13 mouse cellular contexts compared by ENCODE assay signal in genomic region chr7:5017352-5017751, GRCm38 (mm10). TPM values are rescaled to one million over a fixed set of nuclear protein-coding genes. Genes with fewer than 3 reads are reported as not detected.
DNase-seq lines count a peak whose midpoint lies in the region; ATAC-seq and TF ChIP-seq lines count a peak whose summit lies in the region.
"Had no signal": no experiment of that assay in that cellular context is flagged by ENCODE, and none has a peak within 500 bp of the region (broad histone marks: within the 10 kb centered on the region; RNA-seq: fewer than 3 reads in every experiment).

No protein-coding gene starts in this region.

- TF ChIP-seq CTCF in stomach, postnatal 0 days (IDR thresholded peaks at IDR 0.05; ENCODE audit: low read depth) = peak; percentile 39

- no peak overlapping the region for H3K4me2 ChIP-seq in heart, embryonic 11.5 days
- H3K4me2 ChIP-seq in stomach, postnatal 0 days (replicated peaks; ENCODE audit: low read depth) = no peak overlapping the region
- no peak overlapping the region for H3K4me2 ChIP-seq in forebrain, embryonic 12.5 days
- H3K4me2 ChIP-seq: midbrain, embryonic 12.5 days had no signal

- no peak overlapping the region for H3K4me3 ChIP-seq in heart, embryonic 11.5 days (ENCODE audit: low read depth, low read length)
- H3K4me3 ChIP-seq in stomach, postnatal 0 days (ENCODE audit: low read depth, low read length) = no peak overlapping the region
- no peak overlapping the region for H3K4me3 ChIP-seq in forebrain, embryonic 12.5 days (replicated peaks)
- H3K4me3 ChIP-seq: midbrain, embryonic 12.5 days had no signal

- no peak for ATAC-seq in heart, embryonic 11.5 days (replicated peaks; ENCODE audit: insufficient number of reproducible peaks, low FRiP score, low TSS enrichment)
- no peak for ATAC-seq in stomach, postnatal 0 days (ENCODE audit: low FRiP score, low TSS enrichment)
- no peak for ATAC-seq in forebrain, embryonic 12.5 days (ENCODE audit: low FRiP score)

- H3K27me3 ChIP-seq in heart, embryonic 11.5 days (ENCODE audit: control insufficient read depth, insufficient read depth, low read length) = no peaks in the 10 kb centered on the region
- H3K27me3 ChIP-seq in stomach, postnatal 0 days (ENCODE audit: control insufficient read depth, insufficient read depth, low read length) = no peaks in the 10 kb centered on the region
- H3K27me3 ChIP-seq in forebrain, embryonic 12.5 days = no peaks in the 10 kb centered on the region
- H3K27me3 ChIP-seq: midbrain, embryonic 12.5 days had no signal

- no peaks in the 10 kb centered on the region for H3K9me3 ChIP-seq in heart, embryonic 11.5 days (replicated peaks; ENCODE audit: control insufficient read depth, low read length)
- no peaks in the 10 kb centered on the region for H3K9me3 ChIP-seq in stomach, postnatal 0 days (ENCODE audit: control insufficient read depth, low read length)
- no peaks in the 10 kb centered on the region for H3K9me3 ChIP-seq in forebrain, embryonic 12.5 days
- H3K9me3 ChIP-seq: midbrain, embryonic 12.5 days had no signal

- no peak overlapping the region for H3K9ac ChIP-seq in heart, embryonic 11.5 days (ENCODE audit: low read depth, low read length)
- no peak overlapping the region for H3K9ac ChIP-seq in stomach, postnatal 0 days (ENCODE audit: low read length)
- no peak overlapping the region for H3K9ac ChIP-seq in forebrain, embryonic 12.5 days
- H3K9ac ChIP-seq: midbrain, embryonic 12.5 days had no signal

- H3K27ac ChIP-seq in heart, embryonic 11.5 days (ENCODE audit: low read depth, low read length) = no peak overlapping the region
- no peak overlapping the region for H3K27ac ChIP-seq in stomach, postnatal 0 days (replicated peaks)
- no peak overlapping the region for H3K27ac ChIP-seq in forebrain, embryonic 12.5 days
- H3K27ac ChIP-seq: midbrain, embryonic 12.5 days had no signal

- peaks cover 11% of the 10 kb centered on the region; the same call in 1 of the 2 replicates for H3K4me1 ChIP-seq in heart, embryonic 11.5 days (ENCODE audit: control insufficient read depth, insufficient read depth, low read length)
- peaks cover 3% of the 10 kb centered on the region; the same call in 1 of the 2 replicates for H3K4me1 ChIP-seq in stomach, postnatal 0 days (replicated peaks; ENCODE audit: control insufficient read depth, insufficient read depth)
- H3K4me1 ChIP-seq in forebrain, embryonic 12.5 days = peaks cover 19% of the 10 kb centered on the region

- no peak for TF ChIP-seq EP300 in stomach, postnatal 0 days (optimal IDR thresholded peaks at IDR 0.05)

- WGBS in heart, embryonic 11.5 days (ENCODE audit: insufficient replicate concordance) = 91% methylated on average over 16 of the region's 16 CpGs
- WGBS in stomach, postnatal 0 days = 89% methylated on average over 16 of the region's 16 CpGs
- WGBS in forebrain, embryonic 12.5 days = 89% methylated on average over 16 of the region's 16 CpGs

- DNase-seq in adrenal gland, adult (ENCODE audit: inconsistent age in 2 of 2, low spot score in 1 of 2) = peak; percentile 48 to 65
- no peak for DNase-seq in adrenal gland, postnatal 4 days (ENCODE audit: low spot score in 2 of 2)
- peak; percentile 49 for DNase-seq in heart, postnatal 4 days
- DNase-seq in lung, postnatal 10 days = peak; percentile 56
- no peak for DNase-seq in lung, postnatal 14 days
- DNase-seq in stomach, postnatal 0 days (ENCODE audit: low spot score) = no peak
- DNase-seq: kidney, adult 2 months; lung, adult 2 months had no signal

- peaks cover 11% of the 10 kb centered on the region for H3K36me3 ChIP-seq in heart, embryonic 11.5 days (ENCODE audit: control insufficient read depth, insufficient read depth, low read length)
- peaks cover 8% of the 10 kb centered on the region for H3K36me3 ChIP-seq in stomach, postnatal 0 days (ENCODE audit: control insufficient read depth, insufficient read depth, low read length)
- peaks cover 20% of the 10 kb centered on the region for H3K36me3 ChIP-seq in forebrain, embryonic 12.5 days (replicated peaks)

RNA-seq across cellular contexts. Expression of gene Gm44973, which starts 2.1 kb away (rescaled TPM):
- total RNA-seq in adrenal gland, postnatal 4 days (2021) = not detected
- total RNA-seq in heart, postnatal 4 days (2021) = not detected
- 0.89 TPM in 1 of 2 replicates, not detected in the other for polyA plus RNA-seq in heart, embryonic 11.5 days (2014; fragmentation: Nextera tagmentation; extraction: Ambion mirVana)
- polyA plus RNA-seq in stomach, postnatal 0 days (2015; fragmentation: Nextera tagmentation; extraction: Ambion mirVana) = 3.3 and 3.7 TPM in 2 replicates
- polyA plus RNA-seq in forebrain, embryonic 12.5 days (2016; fragmentation: Nextera tagmentation; extraction: Ambion mirVana) = 0.69 TPM in 1 of 2 replicates, not detected in the other
- polyA plus RNA-seq: embryonic facial prominence, embryonic 11.5 days; lung, adult 2 months; midbrain, embryonic 12.5 days; testis, adult 2 months had no signal

RNA-seq across cellular contexts. Expression of gene Zfp865, which starts 2.8 kb away (rescaled TPM):
- 10 to 100 TPM; 40.1 to 41.8 TPM for total RNA-seq in adrenal gland, postnatal 4 days (2021)
- total RNA-seq in heart, postnatal 4 days (2021) = 10 to 100 TPM; 26.0 to 26.6 TPM
- polyA plus RNA-seq in heart, embryonic 11.5 days (2014; fragmentation: Nextera tagmentation; extraction: Ambion mirVana) = 3.4 and 5.5 TPM in 2 replicates
- 2.2 and 2.3 TPM in 2 replicates for polyA plus RNA-seq in stomach, postnatal 0 days (2015; fragmentation: Nextera tagmentation; extraction: Ambion mirVana)
- 6.7 and 7.3 TPM in 2 replicates for polyA plus RNA-seq in forebrain, embryonic 12.5 days (2016; fragmentation: Nextera tagmentation; extraction: Ambion mirVana)

RNA-seq across cellular contexts. Expression of gene Fiz1, which starts 2.9 kb away (rescaled TPM):
- total RNA-seq in adrenal gland, postnatal 4 days (2021) = 10 to 100 TPM; 39.6 to 40.5 TPM
- 10 to 100 TPM; 26.4 to 26.9 TPM for total RNA-seq in heart, postnatal 4 days (2021)
- 25.5 and 25.9 TPM in 2 replicates for polyA plus RNA-seq in heart, embryonic 11.5 days (2014; fragmentation: Nextera tagmentation; extraction: Ambion mirVana)
- polyA plus RNA-seq in stomach, postnatal 0 days (2015; fragmentation: Nextera tagmentation; extraction: Ambion mirVana) = 14.9 and 17.8 TPM in 2 replicates
- 64.9 and 67.3 TPM in 2 replicates for polyA plus RNA-seq in forebrain, embryonic 12.5 days (2016; fragmentation: Nextera tagmentation; extraction: Ambion mirVana)

RNA-seq across cellular contexts. Expression of gene Ccdc106, which starts 3.0 kb away (rescaled TPM):
- total RNA-seq in adrenal gland, postnatal 4 days (2021) = 1 to 10 TPM; 2.7 to 4.4 TPM
- under 1 TPM in 1 of 2 experiments, not detected in 1; 0.61 TPM for total RNA-seq in heart, postnatal 4 days (2021)
- polyA plus RNA-seq in heart, embryonic 11.5 days (2014; fragmentation: Nextera tagmentation; extraction: Ambion mirVana) = 1.5 and 2.9 TPM in 2 replicates
- polyA plus RNA-seq in stomach, postnatal 0 days (2015; fragmentation: Nextera tagmentation; extraction: Ambion mirVana) = 13.6 and 14.6 TPM in 2 replicates
- 11.0 and 12.8 TPM in 2 replicates for polyA plus RNA-seq in forebrain, embryonic 12.5 days (2016; fragmentation: Nextera tagmentation; extraction: Ambion mirVana)

RNA-seq across cellular contexts. Expression of gene Zfp524, which starts 3.1 kb away (rescaled TPM):
- 10 to 100 TPM; 10.6 to 11.1 TPM for total RNA-seq in adrenal gland, postnatal 4 days (2021)
- total RNA-seq in heart, postnatal 4 days (2021) = 1 to 10 TPM; 6.0 to 6.4 TPM
- polyA plus RNA-seq in heart, embryonic 11.5 days (2014; fragmentation: Nextera tagmentation; extraction: Ambion mirVana) = 10.2 and 11.0 TPM in 2 replicates
- 14.0 and 16.3 TPM in 2 replicates for polyA plus RNA-seq in stomach, postnatal 0 days (2015; fragmentation: Nextera tagmentation; extraction: Ambion mirVana)
- 9.5 and 9.6 TPM in 2 replicates for polyA plus RNA-seq in forebrain, embryonic 12.5 days (2016; fragmentation: Nextera tagmentation; extraction: Ambion mirVana)

Comparison
In these comparisons a context has a peak if more than half of its experiments do, and no peak if none do; other contexts are left out.
1. DNase-seq: peak in adrenal gland, adult (2 of 2), heart, postnatal 4 days (single experiment) and lung, postnatal 10 days (single experiment); none in adrenal gland, postnatal 4 days (0 of 2), lung, postnatal 14 days (single experiment) and stomach, postnatal 0 days (single experiment).